Mouse (Mus musculus): Measurements from ENCODE around the gene Eef1a1. TPM values are rescaled to one million over a fixed set of nuclear protein-coding genes. Genes with fewer than 3 reads are reported as not detected.

The Eef1a1 gene
- total RNA-seq, 2 experiments from 2014 or later: 3,391 to 3,794 TPM

Small RNA genes lying within 50 kb of the gene (microRNA-seq; reads per million reads assigned to microRNA genes)
- gene Gm26377: 0 reads per million in 2 experiments

Other genes starting within 250 kb of the Eef1a1 start
- not detected for gene Gm3776, start 232.0 kb downstream of the Eef1a1 start, total RNA-seq (2021)
- under 1 TPM in 1 of 2 experiments, not detected in 1; 0.93 TPM for gene Gm10639, start 199.2 kb downstream of the Eef1a1 start, total RNA-seq (2021)
- not detected for gene Omt2a, start 174.4 kb downstream of the Eef1a1 start, total RNA-seq (2021)
- not detected for gene Omt2b, start 161.6 kb downstream of the Eef1a1 start, total RNA-seq (2021)
- gene Gsta2, start 133.4 kb downstream of the Eef1a1 start, total RNA-seq (2021): not detected
- gene Dppa5a, start 121.0 kb downstream of the Eef1a1 start, total RNA-seq (2021): not detected
- gene Ooep, start 110.4 kb downstream of the Eef1a1 start, total RNA-seq (2021): under 1 TPM; 0.21 to 0.29 TPM
- gene Ddx43, start 93.4 kb downstream of the Eef1a1 start, total RNA-seq (2021): under 1 TPM in 1 of 2 experiments, not detected in 1; 0.14 TPM
- gene Cgas, start 45.9 kb downstream of the Eef1a1 start, total RNA-seq (2021): 1 to 10 TPM in 1 of 2 experiments, under 1 TPM in 1; 0.81 to 1.1 TPM
- 10 to 100 TPM; 22.8 to 23.9 TPM for gene Mto1, start 40.9 kb downstream of the Eef1a1 start, total RNA-seq (2021)
- 1 to 10 TPM; 1.0 to 1.2 TPM for gene Gm17324, start 40.4 kb downstream of the Eef1a1 start, total RNA-seq (2021)
- 10 to 100 TPM; 19.3 to 20.0 TPM for gene Slc17a5, start 98.9 kb upstream of the Eef1a1 start, total RNA-seq (2021)
- 1 to 10 TPM; 6.3 to 7.4 TPM for gene Cd109, start 126.4 kb upstream of the Eef1a1 start, total RNA-seq (2021)